Mouse (Mus musculus) testis, postnatal 10 days (tissue): ENCODE data around the gene 1700020A23Rik.
A peak's percentile ranks its signal among the peaks of the same experiment; 100 is the strongest.

Experiments used
- DNase-seq: peaks from one replicate; pipeline ENCODE4 v3.0.0; 2021; ENCODE audit warnings: low spot score

Gene 1700020A23Rik

DNA sequence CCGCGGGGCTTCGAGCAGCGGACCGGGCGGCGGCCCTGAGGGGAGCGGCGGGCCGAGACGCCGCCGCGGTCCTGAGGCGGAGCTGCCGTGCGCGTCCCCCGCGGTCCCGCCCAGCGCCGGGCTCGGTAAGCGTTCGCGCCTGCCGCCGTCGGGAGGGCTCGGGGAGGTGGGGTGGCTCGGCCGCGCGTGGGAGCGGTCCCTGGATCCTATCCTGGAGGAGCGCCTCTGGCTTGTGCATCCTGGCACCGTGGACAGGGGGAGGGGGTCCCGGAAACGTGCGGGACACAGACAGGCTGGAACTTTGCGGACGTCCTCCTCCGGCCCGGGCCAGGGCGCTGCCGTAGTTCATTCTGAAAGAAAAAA lies 45.4 kb downstream of the 1700020A23Rik start:
- DNase-seq, result peak; percentile 80

DNA sequence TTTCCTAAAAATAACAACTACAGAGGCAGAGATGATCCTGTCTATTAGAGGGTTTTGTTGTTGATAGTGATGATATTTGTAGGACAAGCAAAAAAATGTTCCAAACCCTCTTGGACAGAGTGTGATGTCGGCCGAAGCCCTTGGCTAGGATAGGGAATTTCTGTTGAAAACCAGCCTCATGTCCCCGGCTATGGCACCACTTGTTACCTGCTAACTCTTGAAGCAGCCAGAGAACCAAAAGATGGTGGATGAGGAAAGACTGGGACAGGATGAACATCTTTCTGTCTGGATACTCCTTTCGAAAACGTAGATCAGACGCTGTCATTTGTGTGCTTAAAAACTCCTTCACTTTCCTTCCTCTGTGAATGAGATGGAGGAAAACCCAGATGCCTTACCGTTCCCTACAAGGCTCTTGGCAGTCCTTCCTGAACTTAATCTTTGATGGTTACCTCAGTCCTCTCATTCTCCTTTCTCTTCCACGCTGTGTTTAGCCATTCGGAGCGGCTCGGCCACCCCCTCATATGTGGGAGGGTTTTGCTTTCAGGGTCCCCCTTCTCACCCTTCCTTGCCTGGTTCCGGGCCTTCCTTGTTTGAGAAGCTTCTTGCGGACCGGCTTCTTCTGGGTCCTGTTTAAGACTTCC lies 46.1 kb downstream of the 1700020A23Rik start:
- DNase-seq, result no peak

- DNase-seq, result no peak
Measured at GRCm38 (mm10) chr2:130451727-130452090, 46.6 kb downstream of the 1700020A23Rik start.

DNA sequence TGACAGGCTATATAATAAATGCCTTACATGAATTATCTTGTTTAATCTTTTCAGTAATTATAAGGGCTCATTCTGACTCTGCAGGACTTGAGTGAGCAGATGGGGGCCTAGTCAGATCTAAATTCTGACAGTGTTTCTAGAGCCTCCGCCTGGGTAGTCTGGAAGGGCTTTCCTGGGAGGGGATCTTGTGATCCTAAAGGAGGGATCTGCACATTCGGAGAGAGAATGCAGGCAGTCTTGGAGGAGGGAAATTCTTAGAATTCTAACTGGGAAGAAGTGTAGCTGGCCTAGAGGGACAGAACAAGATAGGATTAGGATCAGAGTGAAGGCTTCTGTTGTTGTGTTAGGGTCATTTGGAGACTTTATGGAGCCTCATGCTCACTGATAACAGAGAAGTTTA lies 47.2 kb downstream of the 1700020A23Rik start:
- DNase-seq, result no peak

- no peak for DNase-seq
Measured at GRCm38 (mm10) chr2:130453421-130453820, 48.4 kb downstream of the 1700020A23Rik start.

- no peak for DNase-seq
Measured at GRCm38 (mm10) chr2:130454748-130455370, 49.8 kb downstream of the 1700020A23Rik start.
